Mouse (Mus musculus) liver, adult 10 weeks (tissue): ENCODE measurements around the gene Mrpl34. TPM values are rescaled to one million over a fixed set of nuclear protein-coding genes. Genes with fewer than 3 reads are reported as not detected.

Source experiments
- polyA plus RNA-seq: library from polyadenylated mRNA; stranded (reverse); fragments of 350-450 nt; fragmentation: Illumina TruSeq; extraction: RNeasy Lipid Tissue Mini Kit (QIAGEN cat#74804); gene quantifications from one replicate; pipeline ENCODE4 v1.2.3, GENCODE M21; 2014; ENCODE audit warnings: low read depth, low replicate concordance

Gene Mrpl34
- 5.9 TPM for polyA plus RNA-seq

DNA sequence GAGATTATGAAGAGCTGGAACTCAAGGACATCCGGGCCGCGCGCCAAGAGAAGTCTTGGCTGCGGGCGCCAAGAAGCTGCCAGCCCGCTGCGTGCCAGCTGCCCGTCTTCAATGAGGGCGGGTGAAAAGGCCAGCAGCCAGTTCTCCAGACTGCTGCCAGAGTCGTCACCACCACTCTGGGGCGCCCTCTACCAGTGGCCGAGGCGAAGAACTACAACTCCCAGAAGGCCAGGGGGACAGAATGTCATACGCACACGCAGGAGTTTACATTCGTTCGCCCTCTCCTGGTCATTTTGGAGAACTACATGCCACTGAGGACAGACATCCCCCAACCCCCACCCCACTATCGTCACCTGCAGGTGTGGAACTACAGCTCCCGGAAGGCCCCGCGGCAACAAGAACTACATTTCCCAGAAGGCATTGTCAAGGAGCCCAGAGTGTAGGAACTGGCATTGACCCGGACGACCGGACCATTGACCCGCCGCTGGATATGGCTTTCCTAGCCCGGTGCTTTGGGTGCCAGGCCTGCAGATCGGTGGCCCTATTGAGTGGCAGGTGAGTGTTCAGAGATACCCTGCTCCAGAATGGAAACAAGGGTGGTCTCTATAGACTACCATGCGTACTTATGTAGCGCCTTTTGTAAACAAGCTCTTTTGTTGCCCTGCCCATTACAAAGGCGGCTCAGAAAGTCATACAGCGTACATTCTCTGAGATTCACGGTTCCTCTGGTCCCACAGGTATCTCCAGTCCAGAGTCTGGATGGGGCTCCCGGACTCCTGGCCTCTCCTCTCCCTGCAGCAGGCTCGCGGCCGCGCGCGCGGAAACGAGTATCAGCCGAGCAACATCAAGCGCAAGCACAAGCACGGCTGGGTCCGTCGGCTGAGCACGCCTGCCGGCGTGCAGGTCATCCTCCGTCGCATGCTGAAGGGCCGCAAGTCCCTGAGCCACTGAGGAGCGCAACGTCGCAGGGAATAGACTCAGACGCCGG, at the start of gene Mrpl34:
Mrpl34 (plus strand) TSS at position 447 of the 988 bp plus-strand sequence.

DNA sequence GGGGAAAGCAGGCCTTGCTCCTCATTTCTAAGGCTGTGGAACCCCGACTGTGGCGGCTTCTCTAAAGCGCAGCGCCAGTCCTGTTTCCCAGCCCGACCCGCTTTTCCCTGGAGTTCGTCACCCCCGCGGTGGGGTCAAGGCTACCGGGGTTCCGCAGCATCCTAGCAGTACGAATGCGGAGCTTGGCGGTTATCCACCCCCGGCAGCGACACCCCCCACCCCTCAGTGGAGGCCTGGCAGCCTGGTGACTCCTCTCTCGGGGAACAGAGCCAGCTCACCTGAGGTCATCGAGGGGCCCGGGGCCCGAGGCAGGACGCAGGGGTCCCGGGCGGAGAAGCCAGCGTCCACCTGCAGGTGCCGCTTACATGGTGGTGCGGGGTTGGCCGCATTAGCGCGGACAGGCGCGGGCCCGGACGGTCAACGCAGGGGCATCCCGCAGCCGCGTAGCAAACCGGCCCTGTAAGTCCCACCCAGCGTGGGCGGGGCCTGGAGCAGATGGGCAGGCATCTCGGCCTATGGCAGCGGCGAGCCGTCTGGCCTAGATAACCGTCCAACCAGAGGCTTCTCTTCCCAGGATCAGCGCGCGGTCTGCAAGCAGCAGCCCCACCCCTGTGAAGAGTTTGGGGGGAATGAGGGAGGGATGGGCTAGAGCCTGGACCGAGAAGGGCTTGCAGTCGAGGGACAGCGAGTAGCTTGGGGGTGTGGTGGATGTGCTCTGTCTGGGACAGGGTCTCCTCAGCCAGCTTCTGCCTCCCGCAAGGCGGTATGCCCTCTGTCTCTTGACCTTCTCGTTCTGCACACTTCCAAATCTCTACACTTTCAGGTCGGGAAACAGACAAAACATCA, 1.3 kb upstream of the Mrpl34 start, which contains the start of gene Abhd8:
Abhd8 (minus strand) TSS at position 468 of the 846 bp plus-strand sequence.

DNA sequence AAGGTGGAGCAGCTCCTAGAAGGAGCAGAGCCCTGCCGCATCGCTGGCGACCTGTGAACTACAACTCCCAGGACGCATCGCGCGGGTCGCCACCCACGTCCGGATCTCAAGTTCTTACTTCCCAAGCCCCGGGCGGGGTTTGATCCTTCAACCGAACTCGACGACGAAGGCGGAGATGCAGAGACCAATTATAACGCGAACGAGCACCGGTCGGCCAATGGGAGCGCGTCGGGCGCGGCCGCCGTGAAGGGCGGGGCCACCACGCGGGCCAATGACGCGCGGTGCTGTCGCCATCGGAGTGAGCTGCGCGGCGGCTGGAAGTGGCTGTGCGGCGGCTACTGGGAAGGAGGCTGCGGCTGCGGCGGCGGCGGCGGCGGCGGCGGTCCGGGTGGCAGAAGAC, 4.2 kb downstream of the Mrpl34 start, which contains the start of gene Dda1:
Dda1 (plus strand) TSS at position 284 of the 400 bp plus-strand sequence.

DNA sequence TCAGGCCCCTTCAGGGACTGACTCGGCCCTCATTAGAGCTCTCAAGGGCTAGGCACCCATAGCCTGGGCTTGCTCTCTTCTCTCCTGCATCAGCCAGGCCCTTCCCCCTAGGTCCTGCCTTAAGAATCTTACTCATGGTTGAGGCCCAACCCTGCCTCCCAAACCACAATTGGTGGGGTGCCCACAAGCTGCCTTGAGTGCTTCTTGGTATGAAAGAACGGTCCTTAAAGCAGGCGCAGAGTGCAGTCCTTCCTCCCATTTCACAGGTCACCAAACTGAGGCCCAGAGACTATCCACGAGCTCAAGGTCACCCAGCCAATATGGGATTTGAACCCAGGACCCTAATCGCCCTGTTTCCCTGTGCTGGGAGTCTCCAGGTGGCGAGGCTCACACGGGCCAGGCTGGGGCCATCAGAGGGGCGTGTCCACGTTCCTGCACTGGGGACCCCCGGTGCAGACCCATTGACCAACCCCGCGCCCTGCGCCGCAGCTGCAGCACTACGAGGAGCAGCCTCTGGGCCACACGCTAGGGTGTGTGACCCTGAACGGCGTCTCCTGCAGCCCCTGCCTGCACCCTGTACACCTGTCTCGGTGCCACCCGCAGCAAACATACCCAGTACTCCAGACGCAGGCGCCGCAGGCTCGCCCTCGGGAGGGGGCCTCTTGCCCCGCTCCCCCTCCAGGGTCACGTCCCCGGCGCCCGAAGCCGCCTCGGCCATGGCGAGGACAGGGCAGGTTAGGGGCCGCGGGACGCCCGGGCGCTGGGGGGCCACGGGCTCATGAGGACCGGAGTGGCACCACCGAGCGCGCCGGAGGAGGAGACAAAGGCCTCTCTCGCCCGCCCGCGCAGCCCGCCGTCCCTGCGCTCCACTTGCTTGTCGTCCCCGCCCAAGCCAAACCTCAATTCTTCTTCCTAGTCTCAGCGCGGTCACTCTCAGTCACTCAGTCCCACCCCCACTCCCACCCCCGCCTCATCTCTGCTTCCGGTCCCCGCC, 20.7 kb downstream of the Mrpl34 start, which contains the start of gene Ano8:
Ano8 (minus strand) TSS at position 822 of the 994 bp plus-strand sequence.

DNA sequence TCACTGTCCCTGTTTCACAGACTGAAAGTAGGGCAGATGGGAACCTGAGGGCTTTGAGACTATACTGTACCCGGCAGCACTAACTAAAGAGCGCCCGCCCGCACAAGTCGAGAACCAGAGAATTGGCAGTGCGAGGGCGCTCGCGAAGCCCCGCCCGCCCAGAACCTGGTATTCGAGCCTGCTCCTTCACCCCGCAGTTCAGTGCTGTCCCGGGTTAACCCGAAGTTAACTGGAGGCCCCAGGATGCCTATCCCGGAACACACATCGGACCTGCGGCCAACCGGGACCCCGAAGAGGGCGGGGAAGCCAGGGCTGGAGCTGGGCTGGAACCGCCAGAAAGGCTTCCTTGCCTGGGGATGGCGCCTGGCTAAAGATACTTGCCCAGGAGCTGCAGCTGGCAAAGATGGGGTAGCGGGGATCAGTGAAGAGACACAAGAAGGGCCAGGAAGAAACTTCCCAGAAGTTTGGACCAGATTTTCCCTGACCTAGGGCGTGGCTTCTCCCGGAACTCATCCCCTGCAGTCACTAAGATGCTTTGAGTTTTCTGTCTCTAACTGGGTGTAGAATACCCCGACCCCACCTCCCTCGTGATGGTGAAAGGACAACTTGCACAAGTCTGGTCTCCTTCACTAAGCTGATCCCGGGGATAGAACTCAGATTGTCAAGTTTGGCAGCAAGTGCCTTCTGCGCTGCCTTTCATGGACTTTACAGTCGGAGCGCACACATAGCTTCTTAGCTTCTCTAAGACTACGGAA, 23.1 kb downstream of the Mrpl34 start, which contains the start of gene Gtpbp3:
Gtpbp3 (plus strand) TSS at position 413 of the 755 bp plus-strand sequence.

DNA sequence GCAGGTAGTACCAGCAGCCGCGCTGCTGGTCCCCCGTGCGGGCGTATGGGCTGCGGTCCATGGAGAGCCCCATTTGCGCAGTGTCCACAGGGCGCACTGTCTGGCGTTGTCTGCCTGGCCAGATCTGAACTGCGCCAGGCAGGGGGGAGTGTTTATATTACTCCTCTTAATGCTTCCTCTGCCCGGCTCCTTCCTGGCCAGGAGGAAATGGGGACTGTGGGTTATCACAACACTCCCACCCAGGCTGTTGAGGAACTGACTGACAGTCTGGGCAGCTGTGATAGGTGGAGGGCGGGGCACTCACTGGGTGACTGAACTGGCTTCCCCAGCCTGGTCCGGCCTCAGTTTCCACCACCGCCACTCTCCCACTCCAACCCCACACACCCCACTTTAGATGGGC, 46.9 kb downstream of the Mrpl34 start, which contains the start of gene Plvap:
Plvap (minus strand) TSS at position 109 of the 400 bp plus-strand sequence.

Other genes starting within 250 kb of the Mrpl34 start
- gene Myo9b, start 192.2 kb upstream of the Mrpl34 start, polyA plus RNA-seq: 2.4 TPM
- gene Haus8, start 192.0 kb upstream of the Mrpl34 start, polyA plus RNA-seq: 1.6 TPM
- gene Use1, start 98.1 kb upstream of the Mrpl34 start, polyA plus RNA-seq: 5.1 TPM
- gene Ocel1, start 93.7 kb upstream of the Mrpl34 start, polyA plus RNA-seq: 1.1 TPM
- gene Nr2f6, start 83.0 kb upstream of the Mrpl34 start, polyA plus RNA-seq: 9.2 TPM
- 1.0 TPM for gene Ushbp1, start 69.2 kb upstream of the Mrpl34 start, polyA plus RNA-seq
- gene Babam1, start 68.1 kb upstream of the Mrpl34 start, polyA plus RNA-seq: 20.7 TPM
- not detected for gene Ankle1, start 58.9 kb upstream of the Mrpl34 start, polyA plus RNA-seq
- gene Abhd8, start 1.3 kb upstream of the Mrpl34 start, polyA plus RNA-seq: not detected
- gene Dda1, start 4.2 kb downstream of the Mrpl34 start, polyA plus RNA-seq: 1.1 TPM
- gene Ano8, start 21.0 kb downstream of the Mrpl34 start, polyA plus RNA-seq: 0.45 TPM
- 0.64 TPM for gene Gtpbp3, start 23.1 kb downstream of the Mrpl34 start, polyA plus RNA-seq
- gene Plvap, start 46.8 kb downstream of the Mrpl34 start, polyA plus RNA-seq: 3.6 TPM
- gene Ccdc194, start 60.8 kb downstream of the Mrpl34 start, polyA plus RNA-seq: not detected
- 29.0 TPM for gene Bst2, start 72.5 kb downstream of the Mrpl34 start, polyA plus RNA-seq
- gene Mvb12a, start 78.0 kb downstream of the Mrpl34 start, polyA plus RNA-seq: 3.5 TPM
- gene Tmem221, start 93.9 kb downstream of the Mrpl34 start, polyA plus RNA-seq: not detected
- not detected for gene Nxnl1, start 101.6 kb downstream of the Mrpl34 start, polyA plus RNA-seq
- 0.90 TPM for gene Slc27a1, start 103.9 kb downstream of the Mrpl34 start, polyA plus RNA-seq
- gene Pgls, start 127.2 kb downstream of the Mrpl34 start, polyA plus RNA-seq: 0.69 TPM
- not detected for gene Fam129c, start 132.7 kb downstream of the Mrpl34 start, polyA plus RNA-seq
- gene Colgalt1, start 146.0 kb downstream of the Mrpl34 start, polyA plus RNA-seq: 29.0 TPM
- not detected for gene Unc13a, start 206.8 kb downstream of the Mrpl34 start, polyA plus RNA-seq
- 0.11 TPM for gene Jak3, start 211.3 kb downstream of the Mrpl34 start, polyA plus RNA-seq
- not detected for gene Insl3, start 224.3 kb downstream of the Mrpl34 start, polyA plus RNA-seq
- 2.3 TPM for gene B3gnt3, start 236.8 kb downstream of the Mrpl34 start, polyA plus RNA-seq